Mouse (Mus musculus): ENCODE measurements around the gene Neurog1. TPM values are rescaled to one million over a fixed set of nuclear protein-coding genes. Genes with fewer than 3 reads are reported as not detected.

The Neurog1 gene
- polyA plus RNA-seq, 1 experiment from 2014 or later = 3.1 TPM

GRCm38 (mm10) chr13:56257469-56258153 is 5.6 kb upstream of the Neurog1 start:
- Histone ChIP-seq H3K27ac (replicated peaks) (no peak overlapping the region), H3K9ac (replicated peaks) (no peak overlapping the region), H3K27me3 (peaks cover 87% of the 10 kb centered on the region), H3K36me3 (no peaks in the 10 kb centered on the region), H3K4me3 (no peak overlapping the region), H3K9me3 (no peaks in the 10 kb centered on the region), H3K4me1 (peaks cover 28% of the 10 kb centered on the region), H3K4me2 (replicated peaks) (no peak overlapping the region)
- 6% methylated on average over 12 of the region's 12 CpGs for WGBS
- no peak for ATAC-seq (replicated peaks)

DNA sequence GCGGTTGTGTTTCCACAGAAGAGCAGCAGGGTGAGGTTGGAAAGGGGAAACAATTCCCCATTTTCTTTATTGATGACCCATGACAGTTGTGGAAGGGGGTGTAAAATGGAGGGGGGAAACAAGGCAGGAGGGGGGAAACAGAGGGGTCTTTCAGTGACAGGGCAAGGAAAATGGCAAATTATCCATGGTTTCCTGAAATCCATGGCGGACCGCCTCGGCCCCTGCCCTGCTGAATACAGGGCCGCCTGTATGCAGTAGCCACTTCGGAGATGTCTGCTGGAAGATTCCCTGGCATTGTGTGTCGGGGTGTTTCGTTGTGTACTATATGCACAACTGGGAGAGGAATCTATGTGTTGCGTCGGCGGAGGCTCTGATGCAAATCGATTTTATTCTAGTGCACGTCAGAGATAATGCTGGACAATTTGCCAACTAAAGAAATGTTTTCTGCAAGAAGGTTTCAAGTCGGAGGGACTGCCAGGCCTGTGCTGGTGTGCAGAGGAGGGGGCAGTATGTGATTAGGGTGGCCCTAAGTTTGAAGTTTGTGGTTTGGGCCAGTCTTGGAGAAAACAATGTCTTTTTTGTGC is 4.8 kb upstream of the Neurog1 start:
- Histone ChIP-seq H3K27ac (replicated peaks) (no peak overlapping the region), H3K9ac (replicated peaks) (no peak overlapping the region), H3K9me3 (no peaks in the 10 kb centered on the region), H3K4me2 (replicated peaks) (no peak overlapping the region), H3K4me3 (no peak overlapping the region), H3K36me3 (no peaks in the 10 kb centered on the region), H3K27me3 (peaks cover 90% of the 10 kb centered on the region), H3K4me1 (peaks cover 36% of the 10 kb centered on the region)
- 12% methylated on average over 14 of the region's 14 CpGs for WGBS
- ATAC-seq (replicated peaks) = no peak

DNA sequence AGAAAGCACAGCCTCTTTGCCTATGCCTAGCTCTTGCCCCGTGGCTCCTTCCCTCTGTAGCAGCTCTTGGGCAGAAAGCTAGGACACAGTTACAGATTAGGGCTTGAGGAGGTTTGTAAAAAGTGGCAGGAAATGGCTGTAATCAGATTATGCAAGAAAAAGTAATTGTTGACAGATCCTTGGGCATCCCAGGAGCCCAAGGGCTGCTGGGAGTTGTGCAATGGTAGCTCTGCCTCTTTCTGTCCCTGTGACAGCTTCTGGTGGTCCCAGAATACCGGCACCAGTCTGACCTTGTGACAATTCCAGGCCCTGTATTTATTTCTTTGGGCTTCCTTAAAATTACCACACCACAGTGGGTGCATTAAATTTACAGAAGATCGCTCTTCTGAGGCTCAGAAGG is 1.4 kb upstream of the Neurog1 start:
- Histone ChIP-seq H3K27ac (replicated peaks) (no peak overlapping the region), H3K4me3 (no peak overlapping the region), H3K9ac (replicated peaks) (no peak overlapping the region), H3K27me3 (peaks cover 93% of the 10 kb centered on the region), H3K4me2 (replicated peaks) (no peak overlapping the region), H3K9me3 (no peaks in the 10 kb centered on the region), H3K4me1 (peaks cover 21% of the 10 kb centered on the region), H3K36me3 (no peaks in the 10 kb centered on the region)
- 18% methylated on average over 3 of the region's 3 CpGs for WGBS
- no peak for ATAC-seq (replicated peaks)

DNA sequence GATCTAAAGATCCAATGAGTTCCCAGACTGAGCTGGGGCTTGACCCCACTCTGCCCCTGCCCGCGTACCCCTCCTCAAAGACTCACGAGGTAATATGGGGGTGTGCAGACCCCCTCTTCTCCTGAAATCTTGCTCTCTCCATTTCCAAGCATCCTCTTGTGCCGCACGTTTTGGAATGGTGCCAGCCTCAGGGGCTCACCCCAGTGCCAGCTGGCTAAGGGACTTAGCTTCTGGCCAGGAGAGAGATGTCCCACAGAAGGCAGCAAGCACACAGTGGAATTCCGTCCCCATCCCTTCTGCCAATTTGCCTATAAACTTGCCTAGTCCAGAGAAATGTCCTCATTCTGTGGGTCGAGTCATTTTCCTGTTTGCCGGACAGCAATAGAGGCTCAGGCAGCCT is 820 bp upstream of the Neurog1 start:
- no peak for ATAC-seq (replicated peaks)
- 7% methylated on average over 8 of the region's 8 CpGs for WGBS
- Histone ChIP-seq H3K4me3 (peak overlapping the region; percentile 37; the same call in 1 of the 2 replicates), H3K9ac (replicated peaks) (no peak overlapping the region), H3K4me2 (replicated peaks) (peak overlapping the region; percentile 62), H3K4me1 (peaks cover 16% of the 10 kb centered on the region), H3K36me3 (no peaks in the 10 kb centered on the region), H3K27me3 (peaks cover 93% of the 10 kb centered on the region), H3K9me3 (no peaks in the 10 kb centered on the region), H3K27ac (replicated peaks) (no peak overlapping the region)

DNA sequence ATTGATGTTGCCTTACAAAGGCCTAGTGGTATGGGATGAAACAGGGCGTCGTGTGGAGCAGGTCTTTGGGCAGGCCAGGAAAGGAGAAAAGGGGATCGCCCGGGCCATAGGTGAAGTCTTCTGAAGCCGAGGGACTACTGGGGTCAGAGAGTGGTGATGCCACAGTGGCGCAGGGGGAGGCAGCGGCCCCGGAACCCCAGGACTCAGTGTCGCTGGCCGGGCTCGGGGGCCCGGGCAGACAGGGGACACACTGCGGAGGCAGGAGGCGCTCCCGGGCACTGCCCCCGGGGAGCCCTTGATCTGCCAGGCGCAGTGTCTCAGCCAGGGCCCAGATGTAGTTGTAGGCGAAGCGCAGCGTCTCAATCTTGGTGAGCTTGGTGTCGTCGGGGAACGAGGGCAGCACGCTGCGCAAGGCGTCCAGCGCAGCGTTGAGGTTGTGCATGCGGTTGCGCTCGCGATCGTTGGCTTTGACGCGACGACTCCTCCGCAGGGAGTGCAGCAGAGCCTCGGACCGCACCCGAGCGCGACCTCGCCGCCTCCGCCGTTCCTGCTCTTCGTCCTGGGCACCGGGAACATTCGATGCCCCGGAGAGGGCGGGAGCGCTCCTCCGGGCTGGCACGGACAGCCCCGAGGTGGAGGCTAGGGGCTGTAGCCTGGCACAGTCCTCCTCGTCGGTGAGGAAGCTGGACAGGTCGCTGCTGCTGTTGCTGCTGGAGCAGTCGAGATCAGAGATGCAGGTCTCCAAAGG is 613 bp downstream of the Neurog1 start:
- WGBS = 2% methylated on average over 59 of the region's 59 CpGs
- 0 out of 2 replicates have a peak overlapping the region, but pooled peaks have one; percentile 26 for H3K9ac ChIP-seq (replicated peaks)

GRCm38 (mm10) chr13:56250551-56251161 is 1.3 kb downstream of the Neurog1 start:
- H3K4me3 ChIP-seq = no peak overlapping the region
- H3K4me1 ChIP-seq = peaks cover 16% of the 10 kb centered on the region
- no peaks in the 10 kb centered on the region for H3K9me3 ChIP-seq
- no peak for ATAC-seq (replicated peaks)
- WGBS = 2% methylated on average over 14 of the region's 14 CpGs
- H3K27me3 ChIP-seq = peaks cover 89% of the 10 kb centered on the region
- H3K27ac ChIP-seq (replicated peaks) = no peak overlapping the region
- no peaks in the 10 kb centered on the region for H3K36me3 ChIP-seq
- no peak overlapping the region for H3K4me2 ChIP-seq (replicated peaks)
- no peak overlapping the region for H3K9ac ChIP-seq (replicated peaks)

More for the DNA sequence above, 613 bp downstream of the Neurog1 start:
- peak; percentile 6; the same call in 1 of the 2 replicates for ATAC-seq (replicated peaks)
- H3K9me3 ChIP-seq = no peaks in the 10 kb centered on the region
- H3K27ac ChIP-seq (replicated peaks) = no peak overlapping the region
- peak overlapping the region; percentile 62 for H3K4me2 ChIP-seq (replicated peaks)
- peaks cover 93% of the 10 kb centered on the region for H3K27me3 ChIP-seq
- peak overlapping the region; percentile 37 for H3K4me3 ChIP-seq
- peaks cover 16% of the 10 kb centered on the region for H3K4me1 ChIP-seq
- no peaks in the 10 kb centered on the region for H3K36me3 ChIP-seq

DNA sequence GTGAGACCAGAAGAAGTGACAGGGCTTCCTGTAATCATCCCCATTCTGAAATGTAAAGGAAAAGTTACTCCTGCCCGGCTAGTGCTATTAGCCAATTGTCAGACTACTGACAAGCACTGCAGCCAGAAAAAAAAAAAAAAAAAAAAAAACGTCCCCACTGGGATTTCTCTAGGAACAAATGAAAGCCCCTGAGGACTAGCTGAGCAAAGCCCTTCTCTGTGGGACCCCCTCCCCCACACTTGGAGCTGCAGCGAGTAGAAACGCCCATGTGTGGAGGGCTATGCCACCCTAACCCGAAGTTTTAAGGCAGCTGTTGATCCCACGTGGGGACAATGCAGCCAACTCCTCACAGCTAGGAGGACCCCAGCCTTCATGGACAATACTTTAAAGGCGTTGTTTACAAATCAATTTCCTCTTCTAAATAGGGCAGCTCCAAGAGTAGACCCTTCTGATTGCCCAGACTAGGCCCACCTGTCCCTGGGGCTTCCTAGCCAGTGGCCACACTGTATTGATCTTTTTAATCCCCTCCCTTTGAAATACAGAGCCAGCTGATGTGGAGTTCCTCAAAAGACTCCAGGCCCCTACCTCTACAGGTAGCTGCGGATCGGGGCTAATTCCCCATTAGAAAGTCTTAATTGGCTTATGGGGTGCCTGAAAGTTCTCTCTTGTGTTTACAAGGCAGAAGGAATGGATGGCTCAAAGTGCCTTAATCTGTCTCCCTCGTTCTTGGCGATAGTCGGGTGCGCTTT is 2.2 kb downstream of the Neurog1 start:
- Histone ChIP-seq H3K4me2 (replicated peaks) (no peak overlapping the region), H3K4me1 (peaks cover 16% of the 10 kb centered on the region), H3K27me3 (peaks cover 82% of the 10 kb centered on the region), H3K4me3 (no peak overlapping the region), H3K36me3 (no peaks in the 10 kb centered on the region), H3K27ac (replicated peaks) (no peak overlapping the region), H3K9me3 (no peaks in the 10 kb centered on the region), H3K9ac (replicated peaks) (no peak overlapping the region)
- no peak for ATAC-seq (replicated peaks)
- 2% methylated on average over 13 of the region's 13 CpGs for WGBS

DNA sequence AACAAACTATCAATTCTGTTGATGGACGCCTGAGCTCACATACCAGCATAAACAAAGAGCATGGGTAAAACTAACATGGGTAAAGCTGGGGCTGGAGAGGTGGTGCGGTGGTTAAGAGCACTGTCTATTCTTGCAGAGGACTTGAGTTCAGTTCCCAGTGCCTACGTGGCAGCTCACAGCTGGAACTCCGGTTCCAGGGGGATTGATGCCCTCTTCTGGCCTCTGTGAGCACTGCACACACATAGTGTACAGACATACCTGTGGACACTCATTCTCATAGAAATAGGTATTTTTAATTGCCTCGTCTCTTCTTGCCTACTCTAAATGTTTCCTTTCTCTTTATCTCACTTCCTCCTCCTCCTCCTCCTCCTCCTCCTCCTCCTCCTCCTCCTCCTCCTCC is 8.9 kb downstream of the Neurog1 start:
- Histone ChIP-seq H3K27me3 (peaks cover 21% of the 10 kb centered on the region), H3K27ac (replicated peaks) (no peak overlapping the region)
- no peak for ATAC-seq (replicated peaks)

DNA sequence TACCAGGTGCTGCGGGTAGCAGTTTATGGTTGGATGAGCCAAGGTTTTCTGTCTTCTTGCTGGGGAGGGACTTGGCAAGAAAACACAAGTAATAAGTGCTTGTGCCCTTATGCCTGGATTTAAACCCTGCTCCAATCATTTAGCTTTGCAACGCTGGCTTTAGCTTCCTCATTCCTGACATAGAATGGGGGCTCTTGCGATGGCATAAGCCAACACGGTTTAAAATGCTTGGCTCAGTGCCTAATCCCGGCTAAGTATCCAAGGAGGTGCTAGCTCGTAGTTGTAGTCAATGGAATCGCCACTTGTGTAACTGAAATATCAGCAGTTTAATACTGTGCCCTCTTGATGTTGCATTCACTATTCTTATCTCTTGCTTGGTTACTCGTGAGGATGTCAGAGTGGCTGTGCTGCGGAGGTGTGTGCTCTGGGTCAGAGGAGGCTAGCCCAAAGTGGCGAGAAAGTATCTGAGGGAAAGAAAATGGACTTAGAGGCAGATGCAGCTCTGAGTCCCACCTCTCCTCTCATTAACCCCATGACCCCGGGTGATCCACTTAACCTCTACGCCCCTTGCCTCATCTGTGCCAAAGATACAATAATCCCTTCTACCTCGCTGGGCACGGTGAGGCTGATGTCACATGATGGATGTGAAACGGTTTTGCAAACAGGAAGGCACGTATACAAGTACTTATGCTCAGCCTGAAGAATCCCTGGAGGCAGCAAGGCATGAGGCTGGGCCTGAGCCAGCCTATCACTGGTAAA is 11.8 kb downstream of the Neurog1 start:
- 24% methylated on average over 16 of the region's 16 CpGs for WGBS
- 0 out of 2 replicates have a peak, but pooled peaks cover 5% of the 10 kb centered on the region for H3K4me1 ChIP-seq
- H3K27me3 ChIP-seq = 0 out of 2 replicates have a peak, but pooled peaks cover 5% of the 10 kb centered on the region
- H3K27ac ChIP-seq (replicated peaks) = no peak overlapping the region
- no peak overlapping the region for H3K4me2 ChIP-seq (replicated peaks)
- no peaks in the 10 kb centered on the region for H3K9me3 ChIP-seq
- no peak overlapping the region for H3K4me3 ChIP-seq
- no peak overlapping the region for H3K9ac ChIP-seq (replicated peaks)
- no peaks in the 10 kb centered on the region for H3K36me3 ChIP-seq
- no peak for ATAC-seq (replicated peaks)

More for the DNA sequence above, 8.9 kb downstream of the Neurog1 start:
- Histone ChIP-seq H3K4me2 (replicated peaks) (no peak overlapping the region), H3K36me3 (no peaks in the 10 kb centered on the region), H3K9me3 (no peaks in the 10 kb centered on the region), H3K9ac (replicated peaks) (no peak overlapping the region), H3K4me3 (no peak overlapping the region), H3K4me1 (0 out of 2 replicates have a peak, but pooled peaks cover 5% of the 10 kb centered on the region)
- 81% methylated on average over 5 of the region's 5 CpGs for WGBS

DNA sequence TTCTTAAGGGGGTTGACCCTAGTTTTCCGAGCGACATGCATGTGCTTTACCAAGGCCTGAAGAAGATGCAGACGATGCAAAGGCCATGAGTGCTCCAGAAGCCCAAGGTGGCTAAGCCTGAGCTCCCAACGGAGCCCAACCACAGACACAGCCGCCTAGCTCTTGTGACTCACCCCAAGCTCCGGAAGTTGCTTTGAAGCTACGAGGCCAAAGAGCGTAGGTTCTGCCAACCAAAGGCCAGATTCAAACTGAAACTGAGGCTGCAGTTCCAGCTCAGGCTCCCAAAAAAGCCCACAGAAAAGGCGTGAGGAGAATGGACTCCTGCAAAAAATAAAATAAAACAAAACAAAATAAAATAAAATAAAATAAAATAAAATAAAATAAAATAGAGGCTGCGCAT is 14.1 kb downstream of the Neurog1 start:
- ATAC-seq (replicated peaks) = no peak
- H3K4me3 ChIP-seq = no peak overlapping the region
- H3K27me3 ChIP-seq = 0 out of 2 replicates have a peak, but pooled peaks cover 5% of the 10 kb centered on the region
- no peaks in the 10 kb centered on the region for H3K36me3 ChIP-seq
- WGBS = 88% methylated on average over 10 of the region's 10 CpGs
- no peaks in the 10 kb centered on the region for H3K9me3 ChIP-seq
- H3K4me1 ChIP-seq = 0 out of 2 replicates have a peak, but pooled peaks cover 5% of the 10 kb centered on the region
- no peak overlapping the region for H3K9ac ChIP-seq (replicated peaks)
- H3K4me2 ChIP-seq (replicated peaks) = no peak overlapping the region
- H3K27ac ChIP-seq (replicated peaks) = no peak overlapping the region

DNA sequence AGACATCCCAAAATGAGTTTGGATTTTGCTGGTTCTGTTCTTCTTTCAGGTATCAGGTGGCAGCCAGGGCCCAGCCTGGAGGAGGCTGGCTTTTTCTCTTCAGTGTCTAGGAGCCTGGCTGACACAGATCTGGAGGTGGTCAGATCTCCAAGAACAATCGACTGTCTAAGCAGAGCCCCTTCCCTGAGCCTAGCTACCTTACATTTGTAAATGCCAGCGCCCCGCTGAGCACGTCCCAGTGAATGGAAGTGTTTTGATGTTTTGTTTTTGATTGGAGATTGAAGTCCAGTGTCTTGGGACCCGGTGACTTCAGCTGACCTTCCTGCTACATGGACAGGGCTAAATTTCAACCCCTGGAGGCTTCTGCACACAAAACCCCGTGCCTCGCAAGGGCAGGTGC is 15.8 kb downstream of the Neurog1 start:
- H3K27me3 ChIP-seq = 0 out of 2 replicates have a peak, but pooled peaks cover 5% of the 10 kb centered on the region
- 13% methylated on average over 7 of the region's 7 CpGs for WGBS
- no peak overlapping the region for H3K4me3 ChIP-seq
- no peaks in the 10 kb centered on the region for H3K36me3 ChIP-seq
- no peak for ATAC-seq (replicated peaks)
- no peak overlapping the region for H3K27ac ChIP-seq (replicated peaks)
- H3K4me2 ChIP-seq (replicated peaks) = no peak overlapping the region
- 0 out of 2 replicates have a peak, but pooled peaks cover 5% of the 10 kb centered on the region for H3K4me1 ChIP-seq
- no peak overlapping the region for H3K9ac ChIP-seq (replicated peaks)
- no peaks in the 10 kb centered on the region for H3K9me3 ChIP-seq

All from forebrain, embryonic 15.5 days (tissue).